Mouse (Mus musculus) neural tube, embryonic 12.5 days (tissue): ENCODE measurements around the gene Frg2f1. TPM values are rescaled to one million over a fixed set of nuclear protein-coding genes. Genes with fewer than 3 reads are reported as not detected.

Source experiments
- ATAC-seq: fragments of 200-750 bp; cut with Nextera tagmentation; 2 replicates; pipeline ENCODE4 v1.8.0; 2017; ENCODE audit warnings: low read depth, mild to moderate bottlenecking, moderate TSS enrichment, moderate library complexity; ENCODE audit not compliant: low FRiP score
- H3K27ac ChIP-seq: fragments of 300-500 bp; sonication (generic); 2 replicates; pipeline ENCODE4 v1.5.1; 2016
- H3K27me3 ChIP-seq: fragments of 300-500 bp; sonication (generic); replicated peaks from 2 replicates; pipeline ENCODE4 v1.6.1; 2016; ENCODE audit warnings: mild to moderate bottlenecking
- H3K36me3 ChIP-seq: fragments of 300-500 bp; sonication (generic); 2 replicates; pipeline ENCODE4 v1.6.1; 2016; ENCODE audit warnings: mild to moderate bottlenecking
- H3K4me1 ChIP-seq: fragments of 300-500 bp; sonication (generic); 2 replicates; pipeline ENCODE4 v1.6.1; 2016
- H3K4me2 ChIP-seq: fragments of 300-500 bp; sonication (generic); replicated peaks from 2 replicates; pipeline ENCODE4 v1.6.1; 2016; ENCODE audit warnings: mild to moderate bottlenecking
- H3K4me3 ChIP-seq: fragments of 300-500 bp; sonication (generic); 2 replicates; pipeline ENCODE4 v1.5.1; 2016
- H3K9ac ChIP-seq: fragments of 300-500 bp; sonication (generic); 2 replicates; pipeline ENCODE4 v1.6.1; 2016; ENCODE audit warnings: mild to moderate bottlenecking
- H3K9me3 ChIP-seq: fragments of 300-500 bp; sonication (generic); 2 replicates; pipeline ENCODE4 v1.6.1; 2016; ENCODE audit warnings: mild to moderate bottlenecking
- WGBS: fragments of 180-500 bp; shearing (Covaris S2); methylation state at CpG from one replicate; pipeline ENCODE4 v1.1.7; 2016; 5-methylcytosine and 5-hydroxymethylcytosine counted together
- polyA plus RNA-seq: library from polyadenylated mRNA; unstranded; fragments of >200 nt; fragmentation: Nextera tagmentation; extraction: Ambion mirVana; gene quantifications from 2 replicates; pipeline ENCODE4 v1.2.1, GENCODE M21; 2016

The Frg2f1 gene
- polyA plus RNA-seq, 1 experiment from 2014 or later = 4.8 TPM

- WGBS = 77% methylated on average over 3 of the region's 3 CpGs
- H3K4me3 ChIP-seq = no peak overlapping the region
- no peak for ATAC-seq
- no peak overlapping the region for H3K9ac ChIP-seq
- peaks cover 5% of the 10 kb centered on the region; the same call in 1 of the 2 replicates for H3K27me3 ChIP-seq
- H3K27ac ChIP-seq = no peak overlapping the region
- H3K36me3 ChIP-seq = no peaks in the 10 kb centered on the region
- peaks cover 3% of the 10 kb centered on the region; the same call in 1 of the 2 replicates for H3K4me1 ChIP-seq
- no peaks in the 10 kb centered on the region for H3K9me3 ChIP-seq
- no peak overlapping the region for H3K4me2 ChIP-seq
These were observed 48.5 kb downstream of the Frg2f1 start for GRCm38 (mm10) chr4:119490806-119491205.

- H3K9ac ChIP-seq = no peak overlapping the region
- no peak overlapping the region for H3K4me3 ChIP-seq
- WGBS = 83% methylated on average over 10 of the region's 10 CpGs
- H3K4me2 ChIP-seq = no peak overlapping the region
- H3K27ac ChIP-seq = no peak overlapping the region
- H3K27me3 ChIP-seq = 0 out of 2 replicates have a peak, but pooled peaks cover 5% of the 10 kb centered on the region
- peaks cover 3% of the 10 kb centered on the region; the same call in 1 of the 2 replicates for H3K4me1 ChIP-seq
- no peak for ATAC-seq
- no peaks in the 10 kb centered on the region for H3K9me3 ChIP-seq
- no peaks in the 10 kb centered on the region for H3K36me3 ChIP-seq
These were observed 49.7 kb downstream of the Frg2f1 start for GRCm38 (mm10) chr4:119489666-119490065.

GRCm38 (mm10) chr4:119484882-119485281, 54.4 kb downstream of the Frg2f1 start:
- Histone ChIP-seq H3K4me3 (no peak overlapping the region), H3K27ac (no peak overlapping the region), H3K9me3 (no peaks in the 10 kb centered on the region), H3K4me2 (no peak overlapping the region), H3K9ac (no peak overlapping the region), H3K36me3 (no peaks in the 10 kb centered on the region), H3K27me3 (no peaks in the 10 kb centered on the region), H3K4me1 (no peaks in the 10 kb centered on the region)
- 75% methylated on average over 7 of the region's 7 CpGs for WGBS
- no peak for ATAC-seq

- H3K36me3 ChIP-seq = no peaks in the 10 kb centered on the region
- 58% methylated on average over 9 of the region's 9 CpGs for WGBS
These were observed 56.3 kb downstream of the Frg2f1 start for GRCm38 (mm10) chr4:119483051-119483450.

More at GRCm38 (mm10) chr4:119483051-119483450, 56.3 kb downstream of the Frg2f1 start:
- Histone ChIP-seq H3K4me2 (no peak overlapping the region), H3K9ac (no peak overlapping the region), H3K9me3 (no peaks in the 10 kb centered on the region), H3K27ac (no peak overlapping the region), H3K27me3 (no peaks in the 10 kb centered on the region), H3K4me3 (no peak overlapping the region), H3K4me1 (no peaks in the 10 kb centered on the region)
- ATAC-seq = no peak

Other genes with a start within 250 kb of the Frg2f1 start
- 1,187 and 1,308 TPM in 2 replicates for gene Ybx1, start 244.9 kb downstream of the Frg2f1 start, polyA plus RNA-seq
- 83.8 and 96.8 TPM in 2 replicates for gene Ppih, start 219.0 kb downstream of the Frg2f1 start, polyA plus RNA-seq
- 14.9 and 15.1 TPM in 2 replicates for gene Ccdc30, start 124.0 kb downstream of the Frg2f1 start, polyA plus RNA-seq
- 20.9 and 22.7 TPM in 2 replicates for gene Ppcs, start 117.1 kb downstream of the Frg2f1 start, polyA plus RNA-seq
- gene Zmynd12, start 116.7 kb downstream of the Frg2f1 start, polyA plus RNA-seq = 0.13 and 0.55 TPM in 2 replicates
- gene Rimkla, start 46.9 kb downstream of the Frg2f1 start, polyA plus RNA-seq = 14.6 and 18.4 TPM in 2 replicates
- gene Foxj3, start 2.5 kb downstream of the Frg2f1 start, polyA plus RNA-seq = 23.2 and 25.2 TPM in 2 replicates
- gene Guca2a, start 98.2 kb upstream of the Frg2f1 start, polyA plus RNA-seq = not detected in 2 replicates
- not detected in 2 replicates for gene Guca2b, start 119.4 kb upstream of the Frg2f1 start, polyA plus RNA-seq
- 10.4 and 11.9 TPM in 2 replicates for gene Hivep3, start 194.3 kb upstream of the Frg2f1 start, polyA plus RNA-seq